Mouse (Mus musculus) left cerebral cortex, adult 2 months (tissue): ENCODE measurements around the gene Sst. TPM values are rescaled to one million over a fixed set of nuclear protein-coding genes. Genes with fewer than 3 reads are reported as not detected.

Experiments used
- DNase-seq, 2 experiments: peaks; one replicate each; pipeline ENCODE4 v3.0.0; 2021 to 2022; ENCODE audit warnings: low spot score in 2 of 2, mixed read lengths in 1 of 2; ENCODE audit errors: extremely low spot score in 1 of 2
- H3K27ac ChIP-seq: fragments of 200-600 bp; 2 replicates; pipeline ENCODE4 v1.8.1; 2022
- H3K4me3 ChIP-seq: fragments of 200-600 bp; 2 replicates; pipeline ENCODE4 v1.8.1; 2022
- CTCF ChIP-seq: fragments of 200-600 bp; IDR thresholded peaks from 2 replicates; pipeline ENCODE4 v1.8.1; 2022; ENCODE audit warnings: antibody characterized with exemption, mild to moderate bottlenecking, moderate library complexity
- intact Hi-C: fragments of 180-260 bp; cut with DNase I; formaldehyde crosslinking; loops from one replicate; pipeline ENCODE4 v1.15.1; 2025
- total RNA-seq, 2 experiments: library from RNA; stranded (reverse); gene quantifications; 2 replicates each; pipeline ENCODE4 v1.2.3; 2021

Sst gene
- total RNA-seq, 2 experiments from 2014 or later: 432 to 438 TPM

DNA sequence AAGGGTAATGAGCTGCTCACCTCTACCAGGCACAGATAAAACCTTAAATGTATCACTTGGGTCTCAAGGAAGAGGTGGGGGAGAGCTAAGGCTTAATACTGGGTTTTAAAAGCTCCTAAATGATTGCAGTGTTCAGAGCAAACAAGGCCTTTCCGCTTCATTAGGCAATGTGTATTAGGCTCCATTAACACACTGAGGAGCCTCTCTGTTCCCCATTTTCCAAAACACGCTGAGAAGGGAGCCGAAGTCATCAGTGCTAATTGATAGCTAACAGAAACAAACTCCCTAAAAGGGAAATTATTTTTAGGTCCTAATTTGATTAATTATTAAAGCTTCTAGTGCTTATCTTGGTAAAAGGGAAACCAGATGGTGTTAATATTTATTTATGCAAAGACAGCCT is 48.1 kb downstream of the Sst start:
- DNase-seq: no peak
- no peak for TF ChIP-seq CTCF
- no peak overlapping the region for H3K4me3 ChIP-seq
- no peak overlapping the region for H3K27ac ChIP-seq
- intact Hi-C loops: no loop called here

Other genes starting within 250 kb of the Sst start
- gene Rtp2, start 41.4 kb upstream of the Sst start, total RNA-seq: not detected
- gene Gm37419, start 97.5 kb upstream of the Sst start, total RNA-seq: not detected
- gene Bcl6, start 97.9 kb upstream of the Sst start, total RNA-seq: 10 to 100 TPM; 30.8 to 36.8 TPM